Mouse (Mus musculus) brain, embryonic 14.5 days (tissue): ENCODE measurements around the gene Tmem208. TPM values are rescaled to one million over a fixed set of nuclear protein-coding genes. Genes with fewer than 3 reads are reported as not detected.

Experiments
- DNase-seq: peaks from one replicate; pipeline ENCODE4 v3.0.0-alpha.2; 2011; ENCODE audit warnings: low read depth
- CTCF ChIP-seq: fragments of 200-500 bp; IDR thresholded peaks from 2 replicates; pipeline ENCODE4 v1.5.1; 2012; ENCODE audit warnings: inconsistent platforms, mild to moderate bottlenecking, moderate library complexity, borderline replicate concordance; ENCODE audit not compliant: insufficient read depth, insufficient read length; ENCODE audit errors: extremely low read depth
- POLR2A ChIP-seq: fragments of 200-500 bp; IDR thresholded peaks from 2 replicates; pipeline ENCODE4 v1.6.1; 2012; ENCODE audit warnings: mild to moderate bottlenecking, inconsistent platforms, borderline replicate concordance; ENCODE audit not compliant: poor library complexity, insufficient read depth, insufficient read length, severe bottlenecking; ENCODE audit errors: extremely low read depth
- polyA plus RNA-seq: library from polyadenylated mRNA; depleted of rRNA; stranded (reverse); fragments of >200 nt; gene quantifications from 2 replicates; pipeline ENCODE4 v1.2.3, GENCODE M21; 2012

Tmem208 gene
- polyA plus RNA-seq, 1 experiment, result 93.6 TPM

DNA sequence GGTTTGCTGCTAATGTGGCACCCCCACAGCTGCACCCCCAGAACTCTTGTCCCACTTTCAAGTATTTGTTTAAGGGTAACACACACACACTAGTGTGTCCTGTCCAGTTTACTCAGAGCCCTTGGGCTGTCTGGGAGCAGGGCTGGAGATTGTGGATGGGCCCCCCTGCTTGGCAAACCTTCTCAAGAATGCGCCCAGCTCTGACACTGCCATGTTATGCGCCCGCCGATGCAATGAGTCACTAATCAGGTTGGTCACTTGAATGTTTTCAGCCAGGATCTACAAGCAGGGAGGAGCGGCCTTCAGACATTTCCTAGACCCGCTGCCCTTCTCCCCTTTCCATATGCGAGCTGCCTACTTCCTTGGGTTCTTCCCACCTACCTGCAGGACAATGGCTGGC is 33.7 kb upstream of the Tmem208 start:
- no peak for DNase-seq
- TF ChIP-seq POLR2A, result no peak
- TF ChIP-seq CTCF, result no peak

DNA sequence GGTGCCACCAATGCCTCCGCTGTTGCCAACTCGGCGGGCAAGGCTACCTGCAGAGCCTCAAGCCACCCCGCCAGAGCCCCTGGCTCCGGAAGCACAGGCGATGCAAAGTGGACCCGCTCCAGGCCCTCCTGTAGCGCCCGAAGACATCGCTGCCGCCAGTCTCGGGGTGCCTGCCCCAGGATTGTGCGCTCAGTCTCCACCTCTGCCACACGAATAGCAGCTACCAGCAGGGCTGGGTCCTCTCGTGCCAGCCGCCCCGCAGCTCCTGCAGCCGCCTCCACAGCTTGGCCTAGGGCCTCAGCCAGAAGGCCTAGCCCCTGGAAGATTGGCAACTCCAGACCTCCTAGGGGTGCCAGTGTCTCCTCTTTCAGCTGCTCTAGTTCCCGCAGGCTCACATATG is 32.7 kb upstream of the Tmem208 start:
- no peak for DNase-seq
- TF ChIP-seq CTCF, result no peak
- TF ChIP-seq POLR2A, result no peak

DNA sequence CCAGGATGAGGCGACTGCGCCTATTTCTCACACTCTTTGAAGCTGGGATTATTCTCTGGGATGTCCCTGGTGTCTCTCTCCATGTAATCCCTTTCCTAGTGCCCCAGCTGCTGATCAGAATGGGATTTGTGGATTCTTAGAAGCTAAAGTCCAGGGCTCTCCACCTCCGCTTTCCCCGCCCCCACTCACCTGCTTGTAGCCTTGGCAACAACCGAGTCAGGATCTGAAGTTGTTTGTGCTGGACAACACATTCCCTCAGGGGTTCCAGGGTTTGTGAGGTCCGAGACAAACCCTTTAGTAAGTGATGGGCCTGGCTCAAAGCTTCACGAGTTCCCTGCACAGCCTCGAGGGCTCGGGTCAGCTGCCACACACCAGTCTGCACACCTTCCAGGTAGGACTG is 31.4 kb upstream of the Tmem208 start:
- no peak for DNase-seq
- TF ChIP-seq POLR2A (no peak), CTCF (no peak)

DNA sequence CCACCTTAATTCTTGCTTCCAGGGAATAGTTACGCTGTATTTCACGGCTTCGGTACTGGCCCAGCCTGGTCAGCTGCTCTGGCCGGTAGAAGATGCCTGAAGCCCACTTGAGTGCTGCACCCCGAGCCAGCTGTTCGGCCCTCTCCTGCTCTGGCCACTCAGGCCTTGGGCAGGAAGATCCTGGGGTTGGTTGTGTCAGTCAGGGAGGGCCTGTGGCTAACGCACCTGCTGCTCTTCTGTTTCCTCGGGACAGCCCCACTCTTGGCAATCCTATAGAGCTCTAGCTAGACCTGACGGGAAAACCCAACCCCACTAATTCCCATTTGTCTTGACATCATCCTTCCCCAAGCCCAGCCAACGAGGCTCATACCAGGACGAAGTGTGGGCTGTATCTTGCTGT is 30.9 kb upstream of the Tmem208 start:
- TF ChIP-seq POLR2A (no peak), CTCF (no peak)
- no peak for DNase-seq

DNA sequence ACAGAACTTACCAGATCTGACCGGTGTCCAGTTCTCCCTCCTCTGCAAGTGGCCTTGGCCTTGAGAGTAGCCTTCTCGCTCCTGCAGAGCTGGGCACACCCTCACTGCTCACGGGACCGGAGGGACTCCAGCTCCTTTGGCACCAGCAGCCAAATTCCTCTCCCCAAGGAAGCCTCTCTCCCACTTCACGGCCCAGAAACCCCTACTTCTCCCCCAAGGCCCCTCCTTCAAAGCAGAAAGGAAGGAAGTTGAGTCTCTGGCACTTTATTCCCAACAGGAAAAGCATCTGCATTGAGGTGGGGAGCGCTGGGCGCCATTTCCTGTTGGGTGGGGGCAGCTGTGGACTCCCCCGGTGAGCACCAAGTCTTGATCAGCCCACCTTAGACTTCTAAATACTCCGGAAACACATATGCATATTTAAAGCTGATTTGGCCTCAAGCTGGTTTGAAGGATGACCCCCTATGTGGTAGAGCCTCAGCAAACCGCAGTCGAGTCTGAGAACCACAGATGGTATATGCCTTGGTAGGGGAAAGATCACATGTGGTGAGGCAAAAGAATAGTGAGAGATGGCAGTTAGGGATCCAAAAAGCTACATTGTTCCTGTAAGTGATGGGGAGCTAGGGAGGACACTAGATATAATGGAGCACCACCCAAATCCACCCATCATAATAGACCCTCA is 30.1 kb upstream of the Tmem208 start, which contains the start of gene Exoc3l:
Exoc3l (minus strand) TSS at position 207 of the 679 bp plus-strand sequence.
- no peak for TF ChIP-seq POLR2A
- no peak for TF ChIP-seq CTCF
- DNase-seq, result no peak

DNA sequence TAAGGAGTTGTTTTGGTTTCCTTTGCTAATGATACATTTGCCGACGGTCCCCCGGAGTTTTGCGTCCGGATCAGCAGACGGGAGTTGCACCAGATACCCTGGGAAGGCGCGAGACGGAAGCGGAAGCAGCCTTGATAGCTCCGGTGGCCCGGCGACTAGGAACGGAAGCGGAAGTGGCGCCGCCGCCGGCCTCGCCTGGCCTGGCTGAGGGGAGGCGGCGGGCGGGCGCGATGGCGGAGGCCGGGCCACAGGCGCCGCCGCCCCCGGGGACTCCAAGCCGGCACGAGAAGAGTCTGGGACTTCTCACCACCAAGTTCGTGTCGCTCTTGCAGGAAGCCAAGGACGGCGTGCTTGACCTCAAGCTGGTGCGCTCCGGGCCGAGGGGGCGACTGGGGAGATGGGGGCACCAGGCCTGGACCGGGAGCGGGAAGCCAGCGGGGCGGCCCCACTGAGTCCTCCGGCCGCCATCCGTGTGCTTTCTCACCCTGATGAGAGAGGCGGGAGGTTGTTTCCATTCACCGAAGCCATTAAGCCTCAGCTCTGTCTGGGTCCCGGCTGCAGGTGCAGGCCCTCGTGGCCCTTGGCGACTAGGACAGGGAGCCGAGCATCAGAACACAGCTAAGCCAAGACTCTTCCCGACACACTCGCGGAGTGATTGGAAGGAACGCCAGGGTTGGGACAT is 28.5 kb upstream of the Tmem208 start, which contains the start of gene E2f4:
E2f4 (plus strand) TSS at position 153 of the 682 bp plus-strand sequence.
- DNase-seq, result peak; percentile 97
- TF ChIP-seq CTCF, result no peak
- TF ChIP-seq POLR2A, result peak; percentile 94

DNA sequence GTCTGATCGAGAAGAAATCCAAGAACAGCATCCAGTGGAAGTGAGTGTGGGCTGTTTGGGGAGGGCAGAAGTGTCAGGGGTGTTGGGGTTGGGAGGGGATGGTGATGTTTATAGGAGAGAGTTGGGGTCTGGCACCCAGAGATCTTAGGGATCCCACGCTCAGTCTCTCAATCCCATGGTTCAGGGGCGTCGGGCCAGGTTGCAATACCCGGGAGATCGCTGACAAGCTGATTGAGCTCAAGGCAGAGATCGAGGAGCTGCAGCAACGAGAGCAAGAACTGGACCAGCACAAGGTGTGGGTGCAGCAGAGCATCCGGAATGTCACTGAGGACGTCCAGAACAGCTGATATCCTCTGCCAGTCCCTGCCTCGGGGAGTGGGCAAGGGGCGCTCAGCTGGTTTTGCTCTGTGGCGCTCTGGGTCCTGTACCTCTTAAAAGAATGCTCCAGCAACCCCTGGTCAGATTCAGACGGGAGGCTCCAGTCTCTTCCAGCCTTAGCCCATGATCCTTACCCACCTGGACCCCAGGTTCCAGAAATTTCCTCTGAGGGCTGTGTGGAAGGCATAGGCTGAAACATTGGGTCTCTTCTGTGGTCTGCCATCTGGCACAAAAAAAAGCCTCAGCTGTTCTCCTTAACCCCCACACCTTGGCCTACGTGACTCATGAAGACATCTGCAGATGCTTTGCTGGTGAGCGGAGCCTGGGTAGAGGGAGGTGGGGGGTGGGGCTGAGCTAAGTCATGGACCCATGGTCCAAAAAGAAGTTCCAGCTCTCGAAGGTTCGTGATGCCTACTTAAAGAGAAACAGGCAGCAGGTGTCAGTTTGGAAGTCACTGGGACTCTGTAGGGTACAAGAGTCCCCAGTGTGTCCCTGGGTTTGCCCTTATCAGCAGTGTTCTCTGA is 27.6 kb upstream of the Tmem208 start:
- no peak for DNase-seq
- no peak for TF ChIP-seq CTCF
- TF ChIP-seq POLR2A, result no peak

DNA sequence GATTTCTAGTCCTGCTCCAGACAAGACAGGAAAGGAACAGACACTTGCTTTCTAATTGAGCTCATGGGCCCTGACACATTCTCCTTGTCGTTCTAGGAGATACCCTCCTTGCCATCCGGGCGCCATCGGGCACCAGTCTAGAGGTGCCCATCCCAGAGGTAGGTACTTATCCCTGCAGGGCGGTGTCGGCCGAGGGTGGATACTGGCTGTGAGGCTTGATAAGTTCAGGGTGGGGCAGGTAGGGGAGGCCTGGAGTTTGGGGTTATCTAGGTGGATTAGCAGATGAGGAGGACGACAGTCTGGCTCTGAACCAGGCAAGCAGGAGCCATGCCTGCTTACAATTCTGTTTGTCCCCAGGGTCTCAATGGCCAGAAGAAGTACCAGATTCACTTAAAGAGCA is 26.2 kb upstream of the Tmem208 start:
- no peak for TF ChIP-seq CTCF
- DNase-seq, result no peak

DNA sequence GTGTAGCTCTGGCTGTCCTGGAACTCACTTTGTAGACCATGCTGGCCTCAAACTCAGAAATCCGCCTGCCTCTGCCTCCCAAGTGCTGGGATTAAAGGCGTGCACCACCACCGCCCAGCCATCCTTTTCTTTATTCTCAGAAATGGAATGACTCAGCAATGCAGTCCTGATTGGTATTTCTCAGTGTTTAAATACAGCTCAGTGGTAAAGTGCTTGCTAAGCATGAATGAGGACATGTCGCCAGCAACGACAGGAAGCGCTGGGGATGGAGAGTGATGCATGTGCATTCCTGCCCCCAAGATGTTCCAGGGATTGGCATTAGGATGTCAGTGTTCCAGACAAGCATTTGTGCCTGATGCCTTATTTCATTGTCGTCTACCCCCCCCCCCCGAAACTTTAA is 22.8 kb upstream of the Tmem208 start:
- no peak for TF ChIP-seq CTCF
- TF ChIP-seq POLR2A, result no peak
- DNase-seq, result no peak

DNA sequence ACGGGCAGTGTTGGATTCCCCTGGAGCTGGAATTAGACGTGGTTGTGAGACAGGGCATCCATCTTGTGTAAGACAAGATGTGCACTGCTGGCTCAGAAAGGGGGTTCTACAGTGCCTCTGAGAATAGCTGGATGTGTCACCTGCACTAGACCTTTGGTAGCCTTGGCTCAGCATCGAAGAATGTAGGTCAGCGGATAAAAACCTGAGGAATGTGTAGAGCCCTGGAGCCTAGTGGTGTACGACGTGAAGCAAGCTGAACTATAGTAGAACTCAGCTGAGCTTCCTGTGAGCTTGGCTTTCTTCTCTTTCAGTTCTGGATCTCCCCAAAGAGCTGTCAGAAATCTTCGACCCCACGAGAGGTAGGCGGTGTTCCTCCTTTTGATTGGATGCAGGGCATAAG is 22.3 kb upstream of the Tmem208 start:
- no peak for DNase-seq
- TF ChIP-seq CTCF (no peak), POLR2A (no peak)

DNA sequence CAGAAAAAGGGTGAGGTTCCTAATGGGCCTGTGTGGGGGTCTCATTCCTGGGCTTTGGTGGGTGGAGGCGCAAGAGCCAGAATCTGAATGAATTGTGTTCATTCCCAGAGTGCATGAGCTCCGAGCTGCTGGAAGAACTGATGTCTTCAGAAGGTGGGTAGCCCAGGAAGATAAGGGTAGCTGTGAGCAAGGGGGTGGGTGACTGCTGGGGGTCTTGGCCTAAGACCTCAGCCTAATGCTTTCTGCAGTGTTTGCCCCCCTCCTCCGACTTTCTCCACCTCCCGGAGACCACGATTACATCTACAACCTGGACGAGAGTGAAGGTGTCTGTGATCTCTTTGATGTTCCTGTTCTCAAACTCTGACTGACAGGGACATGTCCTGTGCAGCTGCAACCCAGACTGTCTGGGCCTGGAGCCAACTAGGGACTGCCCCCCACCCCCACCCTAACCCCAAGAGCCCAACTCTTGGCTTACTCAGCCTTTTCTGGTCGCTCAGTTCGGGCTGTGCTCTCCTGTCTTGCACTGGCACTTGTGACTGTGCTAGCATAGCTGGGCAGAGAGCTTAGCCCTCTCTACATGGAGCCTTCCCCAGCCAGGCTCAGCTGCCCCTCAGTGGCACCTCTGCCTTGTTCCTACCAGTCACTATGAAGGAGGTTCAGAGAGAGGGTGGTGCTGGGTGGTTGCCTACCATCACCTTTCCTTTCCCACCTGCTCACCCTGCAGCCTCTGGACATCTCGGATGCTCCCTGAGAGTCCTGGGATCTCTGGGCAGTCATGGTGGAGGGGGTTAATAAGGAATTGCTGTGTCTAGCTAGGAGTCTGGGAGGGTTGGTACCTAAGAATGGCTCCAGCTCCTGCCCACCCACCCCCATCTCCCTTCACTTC is 21.6 kb upstream of the Tmem208 start:
- peak; percentile 38 for DNase-seq
- TF ChIP-seq CTCF (no peak), POLR2A (no peak)
